Mouse (Mus musculus): ENCODE results near the gene Smap2.

DNA sequence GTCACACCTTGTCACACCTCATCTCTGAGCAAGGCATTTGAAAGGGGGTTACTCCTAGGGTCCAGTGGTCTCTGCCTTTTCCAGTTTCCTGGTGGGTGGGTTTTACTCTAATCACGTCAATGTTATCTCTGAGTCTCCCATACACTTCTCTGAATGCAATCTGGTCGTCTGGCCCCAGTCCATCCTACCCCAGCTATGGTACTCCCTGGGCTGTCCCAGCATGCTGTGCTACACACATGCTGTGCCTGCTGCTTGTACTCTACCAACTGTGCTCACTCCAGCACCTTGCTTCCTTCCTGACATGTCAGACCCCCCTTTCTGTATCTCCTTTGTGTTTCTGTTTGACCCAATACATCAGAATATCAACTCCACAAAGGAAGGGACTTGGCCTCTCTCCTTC is 40.0 kb upstream of the Smap2 start:
- no peak for TF ChIP-seq CTCF (IDR thresholded peaks at IDR 0.05; ENCODE audit: borderline replicate concordance, extremely low read depth, insufficient read depth, insufficient read length)
- TF ChIP-seq POLR2A (IDR thresholded peaks at IDR 0.05; ENCODE audit: borderline replicate concordance, extremely low read depth, insufficient read depth, insufficient read length, poor library complexity, severe bottlenecking) = no peak

Measured in brain, embryonic 14.5 days (tissue).